Mouse (Mus musculus) kidney, embryonic 16.5 days (tissue): ENCODE measurements at regions not wholly inside any gene's neighbourhood (a gene's known extent, or its start where the extent isn't known, plus 50 kb on each side); places are given as distances from the start of the nearest gene placed in this dataset.

Experiments used
- ATAC-seq: fragments of 200-750 bp; cut with Nextera tagmentation; 2 replicates; pipeline ENCODE4 v1.8.0; 2017; ENCODE audit warnings: moderate TSS enrichment; ENCODE audit not compliant: low FRiP score, low TSS enrichment
- H3K27ac ChIP-seq: fragments of 300-500 bp; sonication (generic); 2 replicates; pipeline ENCODE4 v1.5.1; 2014; ENCODE audit warnings: low read length
- H3K27me3 ChIP-seq: fragments of 300-500 bp; sonication (generic); 2 replicates; pipeline ENCODE4 v1.6.1; 2014; ENCODE audit warnings: low read length, control low read depth, mixed read lengths; ENCODE audit not compliant: insufficient read depth
- H3K36me3 ChIP-seq: fragments of 300-500 bp; sonication (generic); 2 replicates; pipeline ENCODE4 v1.6.1; 2014; ENCODE audit warnings: low read length, control low read depth, mixed read lengths; ENCODE audit not compliant: insufficient read depth
- H3K4me1 ChIP-seq: fragments of 300-500 bp; sonication (generic); 2 replicates; pipeline ENCODE4 v1.6.1; 2014; ENCODE audit warnings: low read length, control low read depth, mixed read lengths; ENCODE audit not compliant: insufficient read depth
- H3K4me2 ChIP-seq: fragments of 300-500 bp; sonication (generic); replicated peaks from 2 replicates; pipeline ENCODE4 v1.6.1; 2014; ENCODE audit warnings: low read depth, low read length
- H3K4me3 ChIP-seq: fragments of 300-500 bp; sonication (generic); 2 replicates; pipeline ENCODE4 v1.5.1; 2014; ENCODE audit warnings: mild to moderate bottlenecking, low read length
- H3K9ac ChIP-seq: fragments of 300-500 bp; sonication (generic); replicated peaks from 2 replicates; pipeline ENCODE4 v1.6.1; 2014; ENCODE audit warnings: low read length
- H3K9me3 ChIP-seq: fragments of 300-500 bp; sonication (generic); 2 replicates; pipeline ENCODE4 v1.6.1; 2016; ENCODE audit warnings: low read length, control low read depth
- WGBS: fragments of 180-500 bp; shearing (Covaris S2); extraction: QIAGEN DNeasy Blood & Tissue Kit; methylation state at CpG from one replicate; pipeline ENCODE4 v1.1.7; 2014; 5-methylcytosine and 5-hydroxymethylcytosine counted together

DNA sequence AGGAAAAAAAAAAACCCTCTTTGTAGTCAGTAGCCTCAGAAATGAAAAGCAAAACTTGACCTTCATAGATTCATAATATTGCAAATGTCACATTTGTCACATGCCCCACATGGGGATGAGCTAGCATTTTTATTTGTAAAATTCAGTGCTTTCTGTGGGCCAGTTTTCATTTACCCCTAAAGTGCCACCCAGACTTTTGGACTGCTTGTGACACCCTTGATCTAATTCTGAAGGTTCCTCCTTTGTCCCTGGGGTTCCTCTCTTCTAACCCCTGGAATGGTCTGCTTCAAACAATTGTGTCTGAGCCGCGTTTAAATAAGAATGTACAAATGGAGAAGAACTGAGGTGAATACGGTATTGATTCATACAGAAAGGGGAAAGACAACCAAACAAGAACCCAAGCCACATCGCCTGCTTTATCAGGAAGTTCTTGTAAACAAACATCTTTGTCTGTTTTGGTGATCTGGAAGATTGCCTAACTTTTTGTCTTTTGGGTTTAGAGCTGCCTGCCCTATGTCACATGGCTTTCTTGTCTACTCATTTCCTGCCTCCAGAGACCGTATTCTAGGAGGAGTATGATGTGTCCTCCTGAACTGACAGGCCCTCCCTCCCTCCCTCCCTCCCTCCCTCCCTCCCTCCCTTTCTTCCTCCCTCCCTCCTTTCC, 203.1 kb upstream of the Gm9833 start:
- 63% methylated on average over 5 of the region's 5 CpGs for WGBS
- Histone ChIP-seq H3K4me3 (no peak overlapping the region), H3K9ac (no peak overlapping the region), H3K27me3 (no peaks in the 10 kb centered on the region), H3K27ac (no peak overlapping the region), H3K9me3 (no peaks in the 10 kb centered on the region), H3K36me3 (no peaks in the 10 kb centered on the region), H3K4me1 (no peaks in the 10 kb centered on the region), H3K4me2 (no peak overlapping the region)
- no peak for ATAC-seq

DNA sequence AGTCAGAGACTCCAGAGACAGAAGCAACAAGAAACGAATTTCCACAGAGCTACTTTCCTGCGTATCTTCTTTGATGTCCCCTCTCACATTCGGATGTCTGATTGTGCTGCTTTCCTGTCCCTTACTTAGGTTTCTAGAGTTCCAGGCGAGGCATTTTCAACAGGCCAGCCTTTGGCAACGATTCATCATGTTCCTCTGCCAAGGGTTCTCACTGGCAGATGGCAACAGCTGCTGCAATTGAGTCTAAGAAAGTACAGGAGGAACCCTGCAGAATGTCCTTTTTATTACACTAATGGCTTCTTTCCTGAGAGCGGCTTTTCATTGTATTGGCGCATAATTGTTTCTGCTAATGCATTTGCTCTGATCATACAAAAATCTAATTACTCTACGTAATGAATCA, 202.3 kb upstream of the Gm9833 start:
- no peak overlapping the region for H3K9ac ChIP-seq
- no peak overlapping the region for H3K27ac ChIP-seq
- no peak for ATAC-seq
- no peaks in the 10 kb centered on the region for H3K9me3 ChIP-seq
- no peak overlapping the region for H3K4me2 ChIP-seq
- no peaks in the 10 kb centered on the region for H3K36me3 ChIP-seq
- no peak overlapping the region for H3K4me3 ChIP-seq
- WGBS, result 50% methylated on average over 8 of the region's 8 CpGs
- H3K4me1 ChIP-seq, result no peaks in the 10 kb centered on the region
- H3K27me3 ChIP-seq, result no peaks in the 10 kb centered on the region

DNA sequence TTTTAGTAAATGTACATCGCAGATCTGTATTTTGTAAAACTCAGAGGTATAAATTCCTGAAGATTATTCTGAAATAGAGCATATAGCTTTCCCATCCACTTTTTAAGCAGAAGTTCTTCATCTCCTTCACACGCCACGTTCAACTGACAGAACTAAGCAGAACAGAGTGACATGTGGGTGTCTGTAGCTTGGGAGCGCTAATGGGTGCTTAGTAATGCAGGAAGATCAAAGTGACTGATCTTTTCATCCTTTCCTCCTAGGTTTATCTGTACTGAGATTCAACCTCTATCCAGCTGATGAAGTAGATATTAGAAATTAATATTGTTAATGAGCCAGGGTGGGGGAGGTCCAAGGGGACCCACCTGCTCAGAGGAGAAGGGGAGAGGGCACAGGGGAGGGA, 201.8 kb upstream of the Gm9833 start:
- 79% methylated on average over 4 of the region's 4 CpGs for WGBS
- H3K4me2 ChIP-seq, result no peak overlapping the region
- no peak for ATAC-seq
- H3K27ac ChIP-seq, result no peak overlapping the region
- no peak overlapping the region for H3K4me3 ChIP-seq
- H3K9me3 ChIP-seq, result no peaks in the 10 kb centered on the region
- no peaks in the 10 kb centered on the region for H3K36me3 ChIP-seq
- H3K9ac ChIP-seq, result no peak overlapping the region
- no peaks in the 10 kb centered on the region for H3K27me3 ChIP-seq
- H3K4me1 ChIP-seq, result no peaks in the 10 kb centered on the region

DNA sequence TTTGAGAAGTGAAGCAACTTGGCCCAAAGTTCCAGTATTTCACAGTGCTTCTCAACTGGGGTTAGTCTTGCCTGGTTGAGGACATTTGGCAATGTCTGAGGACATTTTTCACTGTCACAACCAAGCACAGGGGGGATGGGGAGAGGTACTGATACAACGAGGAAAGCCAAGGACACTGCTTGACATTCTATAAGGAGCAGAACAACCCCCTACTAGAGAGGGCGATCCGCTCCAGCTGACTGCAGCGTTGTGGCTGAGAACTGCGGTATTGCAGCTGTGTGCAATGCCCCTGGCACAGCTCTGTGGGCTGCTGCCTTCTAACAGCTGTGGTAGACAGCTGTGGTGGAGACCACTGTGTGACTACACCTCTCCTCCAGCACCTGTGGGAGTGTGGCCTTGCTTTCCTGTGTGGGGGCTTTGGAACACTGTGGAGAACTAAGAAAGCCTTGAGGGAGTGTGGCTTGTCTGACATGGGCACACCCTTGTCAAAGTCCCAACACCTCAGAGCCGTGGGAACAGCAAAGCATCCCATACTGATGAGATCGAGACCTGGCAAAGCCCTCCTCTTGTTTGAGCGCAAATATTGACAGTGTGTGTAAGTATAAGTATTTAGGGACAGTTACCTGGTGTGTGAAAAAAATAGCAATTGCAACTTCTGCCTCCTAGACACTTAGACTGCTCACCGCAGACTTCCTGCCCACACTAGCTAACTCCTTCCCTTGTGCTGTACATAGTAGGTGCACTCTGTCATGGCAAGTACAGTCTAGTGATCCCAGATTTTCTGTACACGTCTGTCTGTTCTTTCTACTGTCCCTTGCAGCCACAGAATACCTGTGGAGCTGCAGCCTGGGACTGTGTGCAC, 200.9 kb upstream of the Gm9833 start:
- H3K4me3 ChIP-seq, result no peak overlapping the region
- 68% methylated on average over 10 of the region's 10 CpGs for WGBS
- H3K9me3 ChIP-seq, result no peaks in the 10 kb centered on the region
- H3K4me1 ChIP-seq, result no peaks in the 10 kb centered on the region
- H3K27ac ChIP-seq, result no peak overlapping the region
- no peak overlapping the region for H3K9ac ChIP-seq
- ATAC-seq, result peak; percentile 59; the same call in 1 of the 2 replicates
- H3K27me3 ChIP-seq, result no peaks in the 10 kb centered on the region
- H3K4me2 ChIP-seq, result no peak overlapping the region
- H3K36me3 ChIP-seq, result no peaks in the 10 kb centered on the region

DNA sequence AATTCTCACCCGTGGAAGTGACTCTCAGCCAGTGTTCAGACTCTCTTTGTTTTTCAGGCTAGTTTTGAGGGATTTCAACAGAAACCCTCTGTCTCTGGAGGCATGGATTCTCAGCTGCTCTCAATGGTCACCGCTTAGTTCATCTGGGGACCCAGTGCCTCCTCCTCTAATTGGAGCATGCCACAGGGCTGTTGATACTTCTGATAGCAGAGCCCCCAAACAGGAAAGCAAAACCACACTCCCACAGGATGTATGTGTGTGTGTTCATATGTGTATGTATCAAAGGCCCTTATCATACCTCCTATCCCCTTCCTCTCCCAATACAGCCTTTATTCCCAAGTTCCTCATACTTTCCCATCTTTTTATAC, 200.3 kb upstream of the Gm9833 start:
- Histone ChIP-seq H3K4me3 (no peak overlapping the region), H3K4me1 (no peaks in the 10 kb centered on the region), H3K9ac (no peak overlapping the region), H3K36me3 (no peaks in the 10 kb centered on the region), H3K9me3 (no peaks in the 10 kb centered on the region), H3K4me2 (no peak overlapping the region), H3K27ac (no peak overlapping the region), H3K27me3 (no peaks in the 10 kb centered on the region)
- ATAC-seq, result no peak
- WGBS, result 83% methylated on average over 2 of the region's 2 CpGs

DNA sequence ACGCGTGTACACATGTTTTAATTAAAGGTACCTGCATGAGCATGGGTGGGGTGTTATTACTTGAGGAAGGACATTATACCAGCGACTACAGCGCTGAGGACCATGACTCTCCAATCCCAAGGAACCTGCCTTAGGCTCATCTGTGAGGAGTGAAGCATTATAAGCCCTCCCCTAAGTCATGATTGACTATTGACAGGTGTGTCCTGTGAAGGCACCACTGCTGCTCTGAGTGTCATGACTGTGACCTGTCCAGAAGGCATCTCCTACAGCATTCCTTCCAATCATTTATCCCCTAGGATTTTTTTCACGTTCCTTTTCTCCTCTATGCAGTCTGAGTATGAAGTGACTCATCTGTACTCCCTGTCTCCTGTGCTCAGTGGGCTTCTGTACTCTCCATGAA, 199.9 kb upstream of the Gm9833 start:
- H3K27ac ChIP-seq, result no peak overlapping the region
- no peak for ATAC-seq
- no peak overlapping the region for H3K4me2 ChIP-seq
- no peaks in the 10 kb centered on the region for H3K36me3 ChIP-seq
- no peaks in the 10 kb centered on the region for H3K27me3 ChIP-seq
- H3K9ac ChIP-seq, result no peak overlapping the region
- no peak overlapping the region for H3K4me3 ChIP-seq
- no peaks in the 10 kb centered on the region for H3K9me3 ChIP-seq
- 96% methylated on average over 5 of the region's 5 CpGs for WGBS
- H3K4me1 ChIP-seq, result no peaks in the 10 kb centered on the region

DNA sequence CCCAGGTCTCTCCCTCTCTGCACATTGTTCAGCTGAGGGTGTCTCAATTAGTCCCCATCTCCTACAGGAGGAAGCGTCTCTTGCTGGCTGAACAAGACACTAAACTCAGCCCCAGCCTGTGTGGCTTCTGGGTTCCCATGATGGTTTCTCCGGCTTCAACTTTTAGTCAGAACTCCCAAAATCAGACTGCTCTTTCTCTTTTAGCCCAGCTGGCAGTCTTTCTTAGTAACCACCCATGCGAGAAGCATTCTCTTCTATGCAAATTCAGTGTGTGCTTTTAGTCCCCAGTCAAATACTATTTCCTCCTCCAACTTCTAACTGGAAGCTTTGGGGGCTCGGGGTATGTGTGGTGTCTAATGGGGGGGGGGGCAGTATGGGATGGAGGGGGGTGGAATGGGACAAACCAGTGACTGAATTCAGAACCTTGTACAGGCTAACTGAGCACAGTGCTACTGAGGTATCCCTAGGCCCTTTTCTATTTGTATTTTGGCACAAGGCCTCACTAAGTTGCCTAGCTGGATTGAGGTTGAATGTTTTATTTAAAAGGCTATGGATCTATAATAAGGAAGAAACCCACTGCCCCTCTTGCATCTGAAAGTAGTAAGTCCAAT, 194.9 kb upstream of the Gm9833 start:
- no peak overlapping the region for H3K4me3 ChIP-seq

DNA sequence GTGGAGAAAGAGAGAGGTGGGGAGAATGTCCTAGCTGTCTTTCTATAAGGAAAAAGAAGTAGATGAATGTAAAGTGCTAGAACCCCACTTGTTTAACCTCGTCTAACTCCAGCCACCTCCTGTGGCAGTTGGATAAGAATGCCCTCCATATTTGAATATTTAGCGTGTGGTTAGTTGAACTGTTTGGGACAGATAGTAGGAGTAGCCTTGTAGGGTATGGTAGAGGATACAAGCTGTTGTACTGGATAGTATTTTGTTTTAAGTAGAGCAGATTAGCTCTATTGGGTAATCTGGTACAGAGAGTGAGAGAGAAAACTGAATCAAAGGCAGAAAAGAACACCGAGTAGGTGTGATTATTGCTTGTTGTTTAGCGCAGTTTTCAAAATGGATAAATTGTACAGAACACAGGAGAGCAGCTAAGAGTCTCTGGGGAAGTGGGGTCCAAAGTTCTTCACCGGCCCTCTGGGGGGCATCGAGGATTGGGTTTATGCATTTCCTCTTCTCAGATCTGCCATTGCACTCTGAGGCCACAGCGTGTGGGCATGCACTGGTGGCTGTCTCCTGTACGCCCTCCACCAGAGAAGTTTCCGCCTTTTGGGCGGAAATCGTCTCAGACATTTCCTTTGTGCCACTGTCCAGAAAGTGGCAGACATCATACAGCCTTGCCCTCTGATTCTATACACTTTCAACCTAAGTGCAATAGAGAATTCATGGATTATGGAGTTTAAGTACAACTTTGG, 192.3 kb upstream of the Gm9833 start:
- no peak overlapping the region for H3K4me3 ChIP-seq

More for the DNA sequence above, 194.9 kb upstream of the Gm9833 start:
- H3K9ac ChIP-seq, result no peak overlapping the region
- WGBS, result 70% methylated on average over 4 of the region's 4 CpGs
- no peak for ATAC-seq
- H3K27ac ChIP-seq, result no peak overlapping the region
- H3K9me3 ChIP-seq, result no peaks in the 10 kb centered on the region
- H3K36me3 ChIP-seq, result no peaks in the 10 kb centered on the region
- no peaks in the 10 kb centered on the region for H3K27me3 ChIP-seq
- H3K4me2 ChIP-seq, result no peak overlapping the region
- no peaks in the 10 kb centered on the region for H3K4me1 ChIP-seq

DNA sequence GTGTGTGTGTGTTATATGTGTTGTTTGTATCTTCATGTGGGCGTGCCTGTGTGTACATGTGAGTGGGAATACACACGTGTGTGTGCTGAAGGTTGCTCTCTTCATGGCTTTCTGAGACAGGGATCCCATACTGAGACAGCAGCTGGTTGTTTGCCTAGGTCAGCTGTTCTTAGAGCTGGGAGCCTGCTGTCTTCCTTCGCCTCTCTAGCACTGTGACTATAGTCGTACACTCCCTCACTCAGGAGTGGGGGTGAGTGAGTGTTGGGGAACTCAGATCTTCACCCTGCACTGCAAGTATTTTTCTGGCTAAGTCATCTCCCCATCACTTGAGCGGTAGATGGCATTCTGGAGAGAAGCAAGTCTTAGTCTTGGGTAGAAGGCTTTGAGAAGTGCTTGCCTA, 191.6 kb upstream of the Gm9833 start:
- Histone ChIP-seq H3K4me3 (no peak overlapping the region), H3K36me3 (no peaks in the 10 kb centered on the region), H3K9ac (no peak overlapping the region), H3K27ac (no peak overlapping the region), H3K4me2 (no peak overlapping the region), H3K27me3 (no peaks in the 10 kb centered on the region), H3K4me1 (no peaks in the 10 kb centered on the region), H3K9me3 (no peaks in the 10 kb centered on the region)
- no peak for ATAC-seq
- 90% methylated on average over 5 of the region's 5 CpGs for WGBS

More for the DNA sequence above, 192.3 kb upstream of the Gm9833 start:
- ATAC-seq, result no peak
- H3K27ac ChIP-seq, result no peak overlapping the region
- no peaks in the 10 kb centered on the region for H3K36me3 ChIP-seq
- H3K4me2 ChIP-seq, result no peak overlapping the region
- no peaks in the 10 kb centered on the region for H3K9me3 ChIP-seq
- WGBS, result 91% methylated on average over 11 of the region's 11 CpGs
- H3K27me3 ChIP-seq, result no peaks in the 10 kb centered on the region
- H3K9ac ChIP-seq, result no peak overlapping the region
- no peaks in the 10 kb centered on the region for H3K4me1 ChIP-seq
